Mouse (Mus musculus) liver, embryonic 13.5 days (tissue): ENCODE measurements around the gene Krt73. TPM values are rescaled to one million over a fixed set of nuclear protein-coding genes. Genes with fewer than 3 reads are reported as not detected.
A peak's percentile ranks its signal among the peaks of the same experiment; 100 is the strongest.

ENCODE experiments used
- ATAC-seq: fragments of 200-750 bp; cut with Nextera tagmentation; 2 replicates; pipeline ENCODE4 v1.8.0; 2017; ENCODE audit warnings: low read depth, mild to moderate bottlenecking, moderate number of reproducible peaks, moderate library complexity
- DNase-seq: peaks from one replicate; pipeline ENCODE4 v3.0.0; 2022
- H3K27ac ChIP-seq: fragments of 300-500 bp; sonication (generic); 2 replicates; pipeline ENCODE4 v1.5.1; 2015; ENCODE audit warnings: moderate library complexity, mild to moderate bottlenecking, inconsistent platforms
- H3K27me3 ChIP-seq: fragments of 300-500 bp; sonication (generic); 2 replicates; pipeline ENCODE4 v1.6.1; 2015; ENCODE audit warnings: mild to moderate bottlenecking, inconsistent platforms
- H3K36me3 ChIP-seq: fragments of 300-500 bp; sonication (generic); 2 replicates; pipeline ENCODE4 v1.6.1; 2015; ENCODE audit warnings: mild to moderate bottlenecking, inconsistent platforms
- H3K4me1 ChIP-seq: fragments of 300-500 bp; sonication (generic); replicated peaks from 2 replicates; pipeline ENCODE4 v1.6.1; 2015; ENCODE audit warnings: inconsistent platforms
- H3K4me2 ChIP-seq: fragments of 300-500 bp; sonication (generic); 2 replicates; pipeline ENCODE4 v1.6.1; 2015; ENCODE audit warnings: inconsistent platforms, mild to moderate bottlenecking, moderate library complexity
- H3K4me3 ChIP-seq: fragments of 300-500 bp; sonication (generic); replicated peaks from 2 replicates; pipeline ENCODE4 v1.5.1; 2015; ENCODE audit warnings: mild to moderate bottlenecking, inconsistent platforms
- H3K9ac ChIP-seq: fragments of 300-500 bp; sonication (generic); 2 replicates; pipeline ENCODE4 v1.6.1; 2015; ENCODE audit warnings: mild to moderate bottlenecking, inconsistent platforms
- H3K9me3 ChIP-seq: fragments of 300-500 bp; sonication (generic); replicated peaks from 2 replicates; pipeline ENCODE4 v1.6.1; 2016; ENCODE audit warnings: inconsistent platforms
- WGBS: fragments of 180-500 bp; shearing (Covaris S2); methylation state at CpG from one replicate; pipeline ENCODE4 v1.1.7; 2015; ENCODE audit not compliant: insufficient replicate concordance; 5-methylcytosine and 5-hydroxymethylcytosine counted together
- polyA plus RNA-seq: library from polyadenylated mRNA; unstranded; fragments of >200 nt; fragmentation: Nextera tagmentation; extraction: Ambion mirVana; gene quantifications from 2 replicates; pipeline ENCODE4 v1.2.1, GENCODE M21; 2015

The Krt73 gene
- polyA plus RNA-seq, 1 experiment from 2014 or later = not detected

DNA sequence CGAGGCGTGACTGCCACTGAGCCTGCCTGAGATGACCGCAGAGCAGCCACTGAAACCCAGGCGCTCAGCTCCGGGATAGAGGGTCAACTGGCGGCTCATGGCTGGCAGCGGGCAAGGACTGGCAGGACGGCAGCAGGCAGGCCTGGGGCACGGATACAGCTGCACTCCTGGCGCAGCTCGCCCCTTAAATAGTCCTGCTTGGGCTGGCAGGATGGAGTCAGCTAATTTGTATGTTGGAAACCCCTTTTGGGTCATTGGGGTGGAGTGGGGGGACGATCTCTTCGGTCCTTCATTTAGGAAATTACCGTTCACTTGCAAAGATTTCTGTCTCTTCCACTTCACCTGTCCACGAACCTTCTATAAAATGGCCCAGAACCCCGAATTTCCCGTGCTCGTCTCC lies 15.8 kb downstream of the Krt73 start, which contains the start of gene Krt72:
Gene Krt72, minus strand, starts transcription at position 101 of the 400 bp plus-strand sequence.
- Histone ChIP-seq H3K9me3 (no peaks in the 10 kb centered on the region), H3K4me3 (no peak within 1 kb of the TSS), H3K4me1 (no peaks in the 10 kb centered on the region; the same call in 1 of the 2 replicates), H3K36me3 (no peaks in the 10 kb centered on the region), H3K27ac (no peak within 1 kb of the TSS), H3K9ac (no peak within 1 kb of the TSS), H3K4me2 (no peak within 1 kb of the TSS), H3K27me3 (0 out of 2 replicates have a peak, but pooled peaks cover 6% of the 10 kb centered on the region)
- WGBS = 72% methylated on average over 18 of the region's 18 CpGs
- DNase-seq = no peak
- no peak for ATAC-seq

- no peak for DNase-seq
- ATAC-seq = no peak
Observed at GRCm38 (mm10) chr15:101773420-101773819, 28.7 kb downstream of the Krt73 start.

DNA sequence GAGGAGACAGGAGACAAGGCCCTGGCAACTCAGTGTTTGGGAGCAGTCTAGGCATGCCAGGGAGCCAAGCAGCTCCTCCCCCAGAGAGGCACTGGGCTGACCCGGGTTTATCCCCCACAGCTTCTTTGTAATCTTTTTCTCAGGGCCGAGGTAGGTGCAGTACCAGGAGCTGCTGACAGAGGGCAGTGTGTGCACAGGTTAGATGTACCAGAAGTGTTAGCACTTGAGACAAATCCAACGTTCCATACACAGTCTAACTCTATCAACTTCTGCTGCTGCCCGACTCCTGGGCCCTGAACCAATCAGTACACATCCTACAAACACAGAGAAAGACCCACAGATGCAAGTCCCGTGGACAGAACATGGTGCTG lies 29.4 kb downstream of the Krt73 start:
- DNase-seq (peak; percentile 42), ATAC-seq (no peak)
- H3K4me3 ChIP-seq = no peak overlapping the region
- no peaks in the 10 kb centered on the region for H3K9me3 ChIP-seq
- no peaks in the 10 kb centered on the region for H3K36me3 ChIP-seq
- no peak overlapping the region for H3K27ac ChIP-seq
- WGBS = 2% methylated on average over 5 of the region's 5 CpGs
- no peaks in the 10 kb centered on the region for H3K27me3 ChIP-seq
- H3K9ac ChIP-seq = no peak overlapping the region
- H3K4me2 ChIP-seq = no peak overlapping the region
- no peaks in the 10 kb centered on the region for H3K4me1 ChIP-seq

More at GRCm38 (mm10) chr15:101773420-101773819, 28.7 kb downstream of the Krt73 start:
- Histone ChIP-seq H3K9me3 (no peaks in the 10 kb centered on the region), H3K4me2 (no peak overlapping the region), H3K9ac (no peak overlapping the region), H3K36me3 (no peaks in the 10 kb centered on the region), H3K27ac (no peak overlapping the region), H3K27me3 (no peaks in the 10 kb centered on the region), H3K4me3 (no peak overlapping the region), H3K4me1 (no peaks in the 10 kb centered on the region)
- 64% methylated on average over 10 of the region's 10 CpGs for WGBS

DNA sequence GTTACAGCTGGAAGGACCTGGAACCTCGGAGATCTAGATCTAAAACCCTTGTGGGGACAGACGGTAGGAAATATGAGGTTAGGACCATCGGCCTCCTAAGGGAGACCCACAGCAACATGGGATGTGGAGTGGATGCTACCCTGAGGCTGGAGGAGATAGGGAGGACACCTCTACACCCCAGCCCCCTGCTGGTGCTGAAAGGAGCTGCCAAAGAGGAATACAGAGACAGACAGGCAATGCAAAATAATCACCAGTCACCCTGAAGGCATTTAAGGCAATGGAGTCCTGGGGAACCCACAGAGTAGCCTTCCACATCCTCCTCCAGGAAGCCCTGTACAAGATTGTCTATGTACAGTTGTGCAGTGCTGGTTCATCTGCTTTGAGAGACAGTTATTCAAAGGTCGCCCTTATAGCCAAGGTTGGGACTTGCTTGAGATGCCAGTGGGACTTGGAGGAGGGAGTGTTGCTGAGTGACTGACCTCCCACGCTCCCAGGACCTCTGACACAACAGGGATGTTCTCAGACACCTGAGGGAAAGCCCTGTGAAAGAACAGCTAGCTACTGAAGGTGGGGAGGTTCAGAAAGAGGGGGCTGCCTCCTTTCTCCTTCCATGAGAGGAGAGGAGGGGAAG lies 30.0 kb downstream of the Krt73 start:
- Histone ChIP-seq H3K4me1 (no peaks in the 10 kb centered on the region), H3K36me3 (no peaks in the 10 kb centered on the region), H3K4me3 (no peak overlapping the region), H3K4me2 (no peak overlapping the region), H3K9me3 (no peaks in the 10 kb centered on the region), H3K27ac (no peak overlapping the region), H3K27me3 (no peaks in the 10 kb centered on the region), H3K9ac (no peak overlapping the region)
- DNase-seq (no peak), ATAC-seq (no peak)
- whole genome bisulfite sequencing = 42% methylated on average over 5 of the region's 5 CpGs

GRCm38 (mm10) chr15:101770226-101770625 lies 31.9 kb downstream of the Krt73 start:
- H3K9ac ChIP-seq = no peak overlapping the region
- ATAC-seq = no peak
- no peaks in the 10 kb centered on the region for H3K9me3 ChIP-seq
- no peak overlapping the region for H3K27ac ChIP-seq
- DNase-seq = no peak
- WGBS = 33% methylated on average over 8 of the region's 8 CpGs
- H3K4me1 ChIP-seq = no peaks in the 10 kb centered on the region
- H3K27me3 ChIP-seq = no peaks in the 10 kb centered on the region
- H3K4me3 ChIP-seq = no peak overlapping the region
- no peak overlapping the region for H3K4me2 ChIP-seq
- H3K36me3 ChIP-seq = no peaks in the 10 kb centered on the region

Other genes starting within 250 kb of the Krt73 start
- not detected in 2 replicates for gene Krt90, start 239.4 kb downstream of the Krt73 start, polyA plus RNA-seq
- gene Krt75, start 228.4 kb downstream of the Krt73 start, polyA plus RNA-seq = not detected in 2 replicates
- not detected in 2 replicates for gene Gm5414, start 174.2 kb downstream of the Krt73 start, polyA plus RNA-seq
- gene Gm5478, start 155.0 kb downstream of the Krt73 start, polyA plus RNA-seq = not detected in 2 replicates
- gene Krt6b, start 122.1 kb downstream of the Krt73 start, polyA plus RNA-seq = not detected in 2 replicates
- gene Krt6a, start 108.0 kb downstream of the Krt73 start, polyA plus RNA-seq = 0.05 and 0.09 TPM in 2 replicates
- 0.63 and 0.69 TPM in 2 replicates for gene Krt5, start 89.4 kb downstream of the Krt73 start, polyA plus RNA-seq
- gene Krt71, start 59.2 kb downstream of the Krt73 start, polyA plus RNA-seq = not detected in 2 replicates
- not detected in 2 replicates for gene Krt72, start 15.9 kb downstream of the Krt73 start, polyA plus RNA-seq
- not detected in 2 replicates for gene Krt2, start 15.8 kb upstream of the Krt73 start, polyA plus RNA-seq
- not detected in 2 replicates for gene Krt1, start 48.4 kb upstream of the Krt73 start, polyA plus RNA-seq
- gene Krt77, start 67.4 kb upstream of the Krt73 start, polyA plus RNA-seq = not detected in 2 replicates
- not detected in 2 replicates for gene Krt76, start 90.6 kb upstream of the Krt73 start, polyA plus RNA-seq
- 0.15 and 0.32 TPM in 2 replicates for gene Krt4, start 122.4 kb upstream of the Krt73 start, polyA plus RNA-seq
- gene Krt79, start 138.0 kb upstream of the Krt73 start, polyA plus RNA-seq = not detected in 2 replicates
- 0.03 TPM in 1 of 2 replicates, not detected in the other for gene Krt78, start 151.9 kb upstream of the Krt73 start, polyA plus RNA-seq
- 89.5 and 107 TPM in 2 replicates for gene Krt8, start 202.1 kb upstream of the Krt73 start, polyA plus RNA-seq
- gene Krt18, start 225.8 kb upstream of the Krt73 start, polyA plus RNA-seq = 81.8 and 85.0 TPM in 2 replicates